Mouse (Mus musculus) thymus, adult 2 months (tissue): ENCODE measurements around the gene Fzd5. TPM values are rescaled to one million over a fixed set of nuclear protein-coding genes. Genes with fewer than 3 reads are reported as not detected.

ENCODE experiments used
- DNase-seq: peaks from one replicate; pipeline ENCODE4 v3.0.0; 2021
- H3K27ac ChIP-seq: fragments of 200-500 bp; 2 replicates; pipeline ENCODE4 v1.5.1; 2012; ENCODE audit warnings: low read length, control low read depth; ENCODE audit not compliant: control insufficient read depth, insufficient read depth
- H3K27me3 ChIP-seq: fragments of 200-500 bp; 2 replicates; pipeline ENCODE4 v1.6.1; 2012; ENCODE audit warnings: mild to moderate bottlenecking, low read length, moderate library complexity, mixed read lengths; ENCODE audit not compliant: control insufficient read depth, insufficient read depth
- H3K36me3 ChIP-seq: fragments of 200-500 bp; 2 replicates; pipeline ENCODE4 v1.6.1; 2012; ENCODE audit warnings: mild to moderate bottlenecking, low read length, moderate library complexity; ENCODE audit not compliant: control insufficient read depth, insufficient read depth
- H3K4me1 ChIP-seq: fragments of 200-500 bp; replicated peaks from 2 replicates; pipeline ENCODE4 v1.6.1; 2012; ENCODE audit warnings: low read length; ENCODE audit not compliant: control insufficient read depth, insufficient read depth
- H3K4me3 ChIP-seq: fragments of 200-500 bp; 2 replicates; pipeline ENCODE4 v1.5.1; 2012; ENCODE audit warnings: mild to moderate bottlenecking, low read length, control low read depth, moderate library complexity; ENCODE audit not compliant: control insufficient read depth, insufficient read depth
- CTCF ChIP-seq: fragments of 200-500 bp; IDR thresholded peaks from 2 replicates; pipeline ENCODE4 v1.5.1; 2012; ENCODE audit warnings: mild to moderate bottlenecking, control low read depth, low read length, moderate library complexity, borderline replicate concordance; ENCODE audit not compliant: control insufficient read depth, poor library complexity, insufficient read depth; ENCODE audit errors: extremely low read depth
- POLR2A ChIP-seq: fragments of 200-500 bp; IDR thresholded peaks from 2 replicates; pipeline ENCODE4 v1.6.1; 2012; ENCODE audit warnings: mild to moderate bottlenecking, low read length, control low read depth, moderate library complexity; ENCODE audit not compliant: control insufficient read depth, poor library complexity, insufficient read depth; ENCODE audit errors: extremely low read depth
- WGBS: fragments of 180-500 bp; shearing (Covaris S2); methylation state at CpG from one replicate; pipeline ENCODE4 v1.1.7; 2018; 5-methylcytosine and 5-hydroxymethylcytosine counted together
- polyA plus RNA-seq: library from polyadenylated mRNA; depleted of rRNA; stranded (reverse); fragments of >200 nt; gene quantifications from 2 replicates; pipeline ENCODE4 v1.2.3, GENCODE M21; 2012; rRNA removed

The Fzd5 gene
- 8.2 and 10.7 TPM in 2 replicates for polyA plus RNA-seq

DNA sequence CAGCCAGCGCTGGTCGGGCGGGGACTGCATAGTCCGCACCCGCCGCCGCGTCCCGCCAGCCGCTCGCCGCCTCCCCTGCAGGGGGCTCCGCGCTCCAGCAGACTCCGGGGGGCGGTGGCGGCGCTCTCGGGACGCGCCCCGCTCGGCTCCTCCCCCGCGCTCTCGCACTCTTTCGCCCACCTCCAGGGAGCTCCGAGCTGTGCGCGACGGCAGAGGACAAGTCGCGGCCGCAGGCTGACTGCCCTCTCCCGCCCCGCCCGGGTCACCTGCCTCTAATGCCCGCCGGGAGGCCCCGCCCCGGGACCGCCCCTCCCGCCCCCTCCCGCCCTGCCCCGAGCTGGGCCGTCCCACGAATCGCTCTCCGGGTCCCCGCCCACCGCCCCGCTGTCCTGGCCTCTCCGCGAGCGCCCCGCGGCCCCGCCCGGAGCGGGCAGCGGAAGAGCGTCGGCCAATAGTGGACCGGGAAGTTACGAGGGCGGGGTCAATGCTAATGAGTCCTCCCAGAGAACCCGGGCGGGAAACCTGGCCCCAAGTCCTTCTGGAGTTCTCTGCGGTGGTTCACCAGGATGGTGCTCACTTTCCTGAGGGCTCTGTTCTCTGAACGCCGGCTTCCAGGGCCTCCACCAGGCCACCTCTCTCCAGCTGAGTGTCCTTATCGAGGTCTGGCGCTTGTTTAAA lies at the start of gene Fzd5:
Gene Fzd5, minus strand, starts transcription at position 250 of the 678 bp plus-strand sequence.
- DNase-seq: peak; percentile 85
- H3K36me3 ChIP-seq: no peaks in the 10 kb centered on the region
- no peaks in the 10 kb centered on the region for H3K27me3 ChIP-seq
- peaks cover 23% of the 10 kb centered on the region for H3K4me1 ChIP-seq
- peak within 1 kb of the TSS; percentile 90 for H3K4me3 ChIP-seq
- under 1% methylated on average over 66 of the region's 73 CpGs for WGBS
- no peak for TF ChIP-seq POLR2A
- peak; percentile 59 for TF ChIP-seq CTCF
- H3K27ac ChIP-seq: no peak within 1 kb of the TSS

DNA sequence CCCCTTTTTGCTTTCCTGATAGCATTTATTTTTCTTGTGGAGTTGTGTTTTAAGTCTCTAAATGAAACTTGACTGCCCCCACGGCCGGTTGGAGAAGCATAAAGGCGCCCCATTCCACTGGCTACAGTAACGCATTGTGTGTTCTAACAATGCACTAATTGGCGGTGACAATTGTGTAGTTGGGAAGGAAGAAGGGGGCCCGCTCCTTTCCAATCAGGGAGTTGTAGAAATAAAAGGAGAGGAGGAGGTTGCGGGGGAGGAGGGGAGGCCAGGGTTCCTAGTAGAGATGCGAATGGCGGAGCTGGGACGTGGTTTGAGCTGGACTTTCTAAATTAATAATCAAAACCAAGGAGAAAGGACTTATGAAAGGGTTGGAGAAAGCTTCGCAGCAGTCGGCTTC lies 42.3 kb upstream of the Fzd5 start:
- Histone ChIP-seq H3K36me3 (no peaks in the 10 kb centered on the region), H3K27ac (no peak overlapping the region), H3K4me1 (no peaks in the 10 kb centered on the region), H3K27me3 (no peaks in the 10 kb centered on the region), H3K4me3 (no peak overlapping the region)
- 96% methylated on average over 12 of the region's 12 CpGs for WGBS
- no peak for TF ChIP-seq CTCF
- no peak for TF ChIP-seq POLR2A
- DNase-seq: no peak

DNA sequence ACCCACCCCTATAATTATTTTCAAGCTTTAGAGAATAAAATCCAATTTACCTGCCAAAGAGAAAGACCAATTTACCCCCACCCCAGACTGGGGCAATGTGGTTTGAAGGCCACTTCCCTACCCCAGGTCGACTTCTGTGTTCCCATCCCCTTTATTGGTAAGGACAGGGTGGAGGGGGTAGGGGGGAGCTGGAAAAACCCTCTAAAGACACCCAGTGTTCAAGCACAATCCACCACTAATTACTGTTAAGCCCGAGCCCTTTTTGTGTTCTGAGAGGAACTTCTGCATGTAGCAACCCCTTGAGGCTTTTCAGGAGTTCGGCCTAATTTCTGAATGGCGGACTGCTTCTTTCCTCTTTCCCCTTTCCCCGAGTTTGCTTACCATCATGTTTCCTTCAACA lies 41.9 kb upstream of the Fzd5 start:
- no peak for TF ChIP-seq CTCF
- no peak for TF ChIP-seq POLR2A
- 65% methylated on average over 5 of the region's 5 CpGs for WGBS
- no peaks in the 10 kb centered on the region for H3K36me3 ChIP-seq

DNA sequence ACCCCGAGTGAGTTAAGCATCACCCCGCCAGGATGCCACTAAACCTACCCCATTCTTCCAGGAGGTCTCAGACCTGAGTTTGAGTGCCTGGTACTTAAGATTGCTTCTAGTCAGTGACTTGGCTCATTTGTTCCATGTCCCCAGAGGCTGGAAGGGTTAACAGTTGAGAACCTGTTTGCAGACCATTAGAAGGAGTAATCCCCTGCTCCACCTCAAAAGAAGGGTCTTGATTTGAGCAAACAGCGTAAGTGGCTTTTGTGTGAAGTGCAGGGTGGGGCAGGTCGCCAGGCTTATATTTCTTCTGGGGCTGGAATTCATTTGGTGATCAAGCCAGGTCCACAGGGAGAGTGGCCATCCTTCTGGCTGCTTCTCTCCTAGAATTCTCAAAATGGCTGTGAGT lies 35.8 kb upstream of the Fzd5 start:
- no peaks in the 10 kb centered on the region for H3K27me3 ChIP-seq
- H3K4me1 ChIP-seq: no peaks in the 10 kb centered on the region
- DNase-seq: no peak
- no peak overlapping the region for H3K27ac ChIP-seq
- H3K36me3 ChIP-seq: no peaks in the 10 kb centered on the region
- TF ChIP-seq CTCF (no peak), POLR2A (no peak)
- no peak overlapping the region for H3K4me3 ChIP-seq
- WGBS: 94% methylated on average over 4 of the region's 4 CpGs

More for the DNA sequence above, 41.9 kb upstream of the Fzd5 start:
- Histone ChIP-seq H3K27me3 (no peaks in the 10 kb centered on the region), H3K4me3 (no peak overlapping the region), H3K4me1 (no peaks in the 10 kb centered on the region), H3K27ac (no peak overlapping the region)
- DNase-seq: no peak

DNA sequence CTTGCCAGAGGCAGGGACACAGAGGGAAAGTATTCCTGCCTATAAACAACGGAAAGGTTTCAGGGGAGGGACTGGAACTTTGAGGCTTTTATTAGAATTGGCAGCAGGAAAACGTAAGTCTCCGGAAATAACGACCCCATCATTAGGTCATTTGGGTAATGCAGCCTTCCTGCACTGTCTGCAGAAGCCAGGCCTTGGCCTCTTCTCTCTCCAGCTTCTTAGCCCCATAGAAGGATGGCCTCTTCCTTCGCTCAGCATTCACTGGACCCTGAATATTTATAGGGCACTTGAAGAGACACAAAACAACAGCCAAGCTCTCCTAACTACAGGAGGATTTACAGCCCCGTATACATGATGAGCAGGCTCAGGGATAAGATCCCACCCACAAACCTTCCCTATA lies 32.6 kb upstream of the Fzd5 start:
- DNase-seq: no peak
- Histone ChIP-seq H3K4me3 (no peak overlapping the region), H3K27ac (no peak overlapping the region), H3K36me3 (no peaks in the 10 kb centered on the region), H3K27me3 (no peaks in the 10 kb centered on the region), H3K4me1 (no peaks in the 10 kb centered on the region)
- 80% methylated on average over 6 of the region's 6 CpGs for WGBS
- TF ChIP-seq POLR2A (no peak), CTCF (no peak)

DNA sequence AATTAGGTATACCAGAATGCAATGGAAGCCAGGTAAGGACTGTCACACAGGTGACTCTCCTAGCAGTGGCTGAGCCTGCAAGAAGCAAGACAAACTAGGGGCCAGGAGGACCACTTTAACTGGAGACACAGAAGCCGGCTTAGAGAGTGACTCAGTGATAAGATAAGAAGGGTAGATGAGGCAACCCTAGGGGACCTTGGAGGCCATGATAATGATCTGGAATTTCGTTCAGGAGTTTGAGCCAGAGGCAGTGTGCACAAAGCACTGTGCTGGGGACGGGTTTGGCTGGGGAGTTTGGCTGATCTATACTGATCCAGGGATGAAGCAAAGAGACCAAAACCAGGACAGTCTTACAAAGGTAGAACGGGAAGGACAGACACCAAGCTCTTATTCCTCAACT lies 24.1 kb upstream of the Fzd5 start:
- no peak overlapping the region for H3K4me3 ChIP-seq
- no peak for DNase-seq
- no peak for TF ChIP-seq POLR2A
- no peak for TF ChIP-seq CTCF
- H3K27ac ChIP-seq: no peak overlapping the region
- 94% methylated on average over 4 of the region's 4 CpGs for WGBS
- H3K4me1 ChIP-seq: peaks cover 5% of the 10 kb centered on the region
- H3K27me3 ChIP-seq: no peaks in the 10 kb centered on the region
- no peaks in the 10 kb centered on the region for H3K36me3 ChIP-seq
